Mouse (Mus musculus) midbrain, embryonic 11.5 days (tissue): ENCODE measurements at regions not wholly inside any gene's neighbourhood (a gene's known extent, or its start where the extent isn't known, plus 50 kb on each side); places are given as distances from the start of the nearest gene placed in this dataset.

ENCODE experiments used
- ATAC-seq: fragments of 200-750 bp; cut with Nextera tagmentation; 2 replicates; pipeline ENCODE4 v1.8.0; 2017; ENCODE audit warnings: moderate TSS enrichment, moderate library complexity; ENCODE audit not compliant: low FRiP score
- DNase-seq: peaks from one replicate; pipeline ENCODE4 v3.0.0; 2015; ENCODE audit warnings: low spot score; ENCODE audit errors: missing footprints
- H3K27ac ChIP-seq: fragments of 300-500 bp; sonication (generic); 2 replicates; pipeline ENCODE4 v1.5.1; 2014; ENCODE audit warnings: low read depth, low read length
- H3K27me3 ChIP-seq: fragments of 300-500 bp; sonication (generic); 2 replicates; pipeline ENCODE4 v1.6.1; 2014; ENCODE audit warnings: mild to moderate bottlenecking, low read length, moderate library complexity, mixed read lengths; ENCODE audit not compliant: control insufficient read depth, insufficient read depth
- H3K36me3 ChIP-seq: fragments of 300-500 bp; sonication (generic); 2 replicates; pipeline ENCODE4 v1.6.1; 2014; ENCODE audit warnings: mild to moderate bottlenecking, low read length, moderate library complexity, mixed read lengths; ENCODE audit not compliant: control insufficient read depth, insufficient read depth
- H3K4me1 ChIP-seq: fragments of 300-500 bp; sonication (generic); 2 replicates; pipeline ENCODE4 v1.6.1; 2014; ENCODE audit warnings: low read length; ENCODE audit not compliant: control insufficient read depth, insufficient read depth
- H3K4me2 ChIP-seq: fragments of 300-500 bp; sonication (generic); 2 replicates; pipeline ENCODE4 v1.6.1; 2014; ENCODE audit warnings: mild to moderate bottlenecking, moderate library complexity
- H3K4me3 ChIP-seq: fragments of 300-500 bp; sonication (generic); 2 replicates; pipeline ENCODE4 v1.5.1; 2014; ENCODE audit warnings: low read depth, low read length
- H3K9ac ChIP-seq: fragments of 300-500 bp; sonication (generic); 2 replicates; pipeline ENCODE4 v1.6.1; 2014; ENCODE audit warnings: low read length
- H3K9me3 ChIP-seq: fragments of 300-500 bp; sonication (generic); 2 replicates; pipeline ENCODE4 v1.6.1; 2016; ENCODE audit warnings: low read length; ENCODE audit not compliant: control insufficient read depth
- WGBS: fragments of 180-500 bp; shearing (Covaris S2); extraction: QIAGEN DNeasy Blood & Tissue Kit; methylation state at CpG from one replicate; pipeline ENCODE4 v1.1.7; 2014; 5-methylcytosine and 5-hydroxymethylcytosine counted together

- H3K4me3 ChIP-seq = no peak overlapping the region
- DNase-seq = no peak
- H3K4me2 ChIP-seq = no peak overlapping the region
- WGBS = 40% methylated on average over 8 of the region's 8 CpGs
- ATAC-seq = peak; percentile 42; the same call in 1 of the 2 replicates
- no peaks in the 10 kb centered on the region for H3K36me3 ChIP-seq
- no peak overlapping the region for H3K27ac ChIP-seq
- no peaks in the 10 kb centered on the region for H3K9me3 ChIP-seq
- H3K9ac ChIP-seq = no peak overlapping the region
- no peaks in the 10 kb centered on the region for H3K27me3 ChIP-seq
- H3K4me1 ChIP-seq = no peaks in the 10 kb centered on the region
Measured at GRCm38 (mm10) chr1:119119863-119120569, 66.6 kb upstream of the Gli2 start.

GRCm38 (mm10) chr1:119115106-119115674, 61.8 kb upstream of the Gli2 start:
- Histone ChIP-seq H3K27ac (no peak overlapping the region), H3K36me3 (no peaks in the 10 kb centered on the region), H3K9ac (no peak overlapping the region), H3K27me3 (no peaks in the 10 kb centered on the region), H3K4me2 (no peak overlapping the region), H3K4me3 (no peak overlapping the region), H3K9me3 (no peaks in the 10 kb centered on the region), H3K4me1 (no peaks in the 10 kb centered on the region)
- 85% methylated on average over 7 of the region's 7 CpGs for WGBS
- no peak for DNase-seq
- ATAC-seq = no peak

GRCm38 (mm10) chr1:119108578-119108977, 55.2 kb upstream of the Gli2 start:
- no peak for DNase-seq
- no peaks in the 10 kb centered on the region for H3K4me1 ChIP-seq
- ATAC-seq = no peak
- H3K4me3 ChIP-seq = no peak overlapping the region
- H3K9me3 ChIP-seq = no peaks in the 10 kb centered on the region
- no peak overlapping the region for H3K9ac ChIP-seq
- no peaks in the 10 kb centered on the region for H3K36me3 ChIP-seq
- H3K27ac ChIP-seq = no peak overlapping the region
- H3K4me2 ChIP-seq = no peak overlapping the region
- no peaks in the 10 kb centered on the region for H3K27me3 ChIP-seq
- 90% methylated on average over 9 of the region's 9 CpGs for WGBS

DNA sequence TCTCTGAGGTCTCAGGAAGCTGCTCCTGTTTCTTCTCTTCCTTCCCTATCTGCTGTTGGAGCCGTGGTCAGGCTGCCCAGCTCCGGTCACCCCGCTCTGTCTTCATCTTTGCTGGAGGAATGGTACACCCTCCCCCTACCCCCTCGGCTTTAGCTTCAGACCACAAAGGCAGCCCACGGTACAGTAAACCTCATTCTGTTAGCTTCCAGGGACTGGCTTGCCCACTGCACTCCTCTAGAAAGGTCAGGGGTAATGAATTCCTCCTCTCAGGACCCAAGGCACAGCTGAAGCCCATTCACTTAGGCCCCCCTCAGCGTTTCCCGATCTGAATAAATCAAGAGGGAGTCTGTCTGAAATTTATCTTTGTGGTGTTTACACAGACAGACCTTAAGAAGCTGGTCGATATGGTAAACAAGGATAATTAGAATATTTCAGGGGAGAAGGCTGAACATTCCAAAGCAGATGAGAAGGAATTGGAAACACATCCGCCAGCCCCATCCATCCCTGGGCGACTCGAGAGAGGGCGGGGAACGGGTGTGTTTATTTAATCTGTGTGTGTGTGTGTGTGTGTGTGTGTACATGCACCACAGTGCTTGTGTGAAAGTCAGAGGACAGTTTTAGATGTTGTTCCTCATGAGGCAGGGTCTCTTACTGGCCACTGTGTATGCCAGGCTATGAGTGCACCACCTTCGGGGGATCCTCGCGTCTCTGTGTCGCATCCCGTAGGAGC, 53.0 kb upstream of the Gli2 start:
- ATAC-seq = peak; percentile 90
- H3K27ac ChIP-seq = no peak overlapping the region

More for the DNA sequence above, 53.0 kb upstream of the Gli2 start:
- no peaks in the 10 kb centered on the region for H3K9me3 ChIP-seq
- H3K4me2 ChIP-seq = no peak overlapping the region
- no peaks in the 10 kb centered on the region for H3K27me3 ChIP-seq
- H3K36me3 ChIP-seq = no peaks in the 10 kb centered on the region
- no peaks in the 10 kb centered on the region for H3K4me1 ChIP-seq
- 66% methylated on average over 18 of the region's 18 CpGs for WGBS
- H3K4me3 ChIP-seq = no peak overlapping the region
- H3K9ac ChIP-seq = no peak overlapping the region
- no peak for DNase-seq
